Mouse (Mus musculus) cortical plate, adult 2 months (tissue): ENCODE measurements around the gene Armc3. TPM values are rescaled to one million over a fixed set of nuclear protein-coding genes. Genes with fewer than 3 reads are reported as not detected.

Source experiments
- H3K27ac ChIP-seq: fragments of 200-500 bp; 2 replicates; pipeline ENCODE4 v1.5.1; 2012; ENCODE audit warnings: low read length, control low read depth, inconsistent platforms; ENCODE audit not compliant: insufficient read depth
- H3K4me1 ChIP-seq: fragments of 200-500 bp; 2 replicates; pipeline ENCODE4 v1.6.1; 2011; ENCODE audit warnings: low read length; ENCODE audit not compliant: control insufficient read depth, insufficient read depth
- H3K4me3 ChIP-seq: fragments of 200-500 bp; 2 replicates; pipeline ENCODE4 v1.5.1; 2011; ENCODE audit warnings: mild to moderate bottlenecking, low read length, control low read depth; ENCODE audit not compliant: insufficient read depth
- CTCF ChIP-seq: fragments of 200-500 bp; IDR thresholded peaks from 2 replicates; pipeline ENCODE4 v1.5.1; 2011; ENCODE audit warnings: mild to moderate bottlenecking, control low read depth, low read length; ENCODE audit not compliant: insufficient read depth; ENCODE audit errors: extremely low read depth
- POLR2A ChIP-seq: fragments of 200-500 bp; IDR thresholded peaks from 2 replicates; pipeline ENCODE4 v1.6.1; 2011; ENCODE audit warnings: mild to moderate bottlenecking, low read length, control low read depth; ENCODE audit not compliant: insufficient read depth; ENCODE audit errors: extremely low read depth
- polyA plus RNA-seq: library from polyadenylated mRNA; depleted of rRNA; stranded (reverse); fragments of >200 nt; gene quantifications from 2 replicates; pipeline ENCODE4 v1.2.3, GENCODE M21; 2012; rRNA removed

The Armc3 gene
- polyA plus RNA-seq, 1 experiment, result 0.25 TPM

GRCm38 (mm10) chr2:19344636-19345413 is 145.7 kb downstream of the Armc3 start:
- TF ChIP-seq POLR2A, result no peak
- TF ChIP-seq CTCF, result peak; percentile 86
- Histone ChIP-seq H3K4me3 (peak overlapping the region; percentile 39), H3K27ac (no peak overlapping the region), H3K4me1 (no peaks in the 10 kb centered on the region; the same call in 1 of the 2 replicates)

GRCm38 (mm10) chr2:19345414-19345964 is 146.4 kb downstream of the Armc3 start:
- no peak for TF ChIP-seq CTCF
- TF ChIP-seq POLR2A, result no peak
- peak overlapping the region; percentile 39; the same call in 1 of the 2 replicates for H3K4me3 ChIP-seq
- no peak overlapping the region for H3K27ac ChIP-seq
- no peaks in the 10 kb centered on the region; the same call in 1 of the 2 replicates for H3K4me1 ChIP-seq

- no peak for TF ChIP-seq POLR2A
- TF ChIP-seq CTCF, result no peak
- H3K4me3 ChIP-seq, result no peak overlapping the region
- no peaks in the 10 kb centered on the region; the same call in 1 of the 2 replicates for H3K4me1 ChIP-seq
These were observed 149.4 kb downstream of the Armc3 start for GRCm38 (mm10) chr2:19348454-19348853.

GRCm38 (mm10) chr2:19350167-19350566 is 151.1 kb downstream of the Armc3 start:
- H3K4me1 ChIP-seq, result no peaks in the 10 kb centered on the region; the same call in 1 of the 2 replicates
- no peak overlapping the region for H3K4me3 ChIP-seq
- TF ChIP-seq POLR2A (no peak), CTCF (no peak)
- H3K27ac ChIP-seq, result no peak overlapping the region

More at GRCm38 (mm10) chr2:19348454-19348853, 149.4 kb downstream of the Armc3 start:
- no peak overlapping the region for H3K27ac ChIP-seq

- Histone ChIP-seq H3K4me1 (no peaks in the 10 kb centered on the region; the same call in 1 of the 2 replicates), H3K4me3 (no peak overlapping the region), H3K27ac (no peak overlapping the region)
- TF ChIP-seq CTCF (no peak), POLR2A (no peak)
These were observed 152.6 kb downstream of the Armc3 start for GRCm38 (mm10) chr2:19351615-19352253.

GRCm38 (mm10) chr2:19353158-19353557 is 154.1 kb downstream of the Armc3 start:
- Histone ChIP-seq H3K27ac (no peak overlapping the region), H3K4me3 (no peak overlapping the region)

More at GRCm38 (mm10) chr2:19353158-19353557, 154.1 kb downstream of the Armc3 start:
- TF ChIP-seq POLR2A, result no peak
- no peak for TF ChIP-seq CTCF
- no peaks in the 10 kb centered on the region for H3K4me1 ChIP-seq

Other genes with a start within 250 kb of the Armc3 start
- 58.2 and 58.8 TPM in 2 replicates for gene Pip4k2a, start 201.2 kb upstream of the Armc3 start, polyA plus RNA-seq
- gene 4930426L09Rik, start 201.0 kb upstream of the Armc3 start, polyA plus RNA-seq, result 1.4 and 1.6 TPM in 2 replicates
- 42.7 and 46.8 TPM in 2 replicates for gene Msrb2, start 172.1 kb downstream of the Armc3 start, polyA plus RNA-seq
- not detected in 2 replicates for gene Ptf1a, start 246.4 kb downstream of the Armc3 start, polyA plus RNA-seq